Mouse (Mus musculus) cerebellum, adult 2 months (tissue): ENCODE data around the gene Flot2.

Experiments used
- CTCF ChIP-seq: fragments of 200-500 bp; IDR thresholded peaks from 2 replicates; pipeline ENCODE4 v1.5.1; 2011; ENCODE audit warnings: low read depth, mild to moderate bottlenecking, control low read depth, low read length, moderate library complexity, borderline replicate concordance; ENCODE audit not compliant: insufficient read depth
- POLR2A ChIP-seq: fragments of 200-500 bp; IDR thresholded peaks from 2 replicates; pipeline ENCODE4 v1.6.1; 2011; ENCODE audit warnings: low read length, control low read depth, borderline replicate concordance; ENCODE audit not compliant: insufficient read depth

DNA sequence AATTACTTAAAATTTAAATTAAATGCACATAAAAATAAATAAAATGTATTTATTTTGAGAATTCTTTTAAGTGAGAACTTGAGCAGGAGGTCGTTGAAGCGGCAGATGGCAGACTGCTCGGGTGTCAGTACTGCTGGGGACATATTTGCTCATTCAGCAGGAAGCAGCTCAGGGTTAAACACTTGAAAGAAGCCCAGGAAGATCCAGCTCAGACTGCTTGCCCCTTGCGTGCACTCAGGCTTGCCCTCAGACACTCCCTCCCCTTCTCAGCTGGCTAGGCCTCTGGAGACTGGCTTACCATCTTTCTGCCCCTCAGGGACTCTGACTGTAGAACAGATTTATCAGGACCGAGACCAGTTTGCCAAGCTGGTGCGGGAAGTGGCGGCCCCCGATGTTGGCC lies 19.2 kb downstream of the Flot2 start:
- TF ChIP-seq CTCF (no peak), POLR2A (no peak)
